Mouse (Mus musculus) T-helper 17 cell (primary cell): Measurements from ENCODE around the gene Ak2.

Source experiments
- in situ Hi-C, 2 experiments: fragments of 300-600 bp; cut with MboI, MseI; formaldehyde crosslinking; loops; 1 replicate in 1 of 2; 2 replicates in 1 of 2; pipeline ENCODE4 v1.15.1; 2025; ENCODE audit warnings: high pct_unique_total_duplicates in 2 of 2

Ak2 gene

GRCm38 (mm10) chr4:129034706-129035660 lies 43.2 kb downstream of the Ak2 start:
- in situ Hi-C loops: no loop called here

- in situ Hi-C loops: no loop called here
These were observed 44.2 kb downstream of the Ak2 start for GRCm38 (mm10) chr4:129035851-129036445.

GRCm38 (mm10) chr4:129047721-129048421 lies 56.1 kb downstream of the Ak2 start:
- in situ Hi-C loops: no loop called here

- in situ Hi-C loops: no loop called here
These were observed 56.9 kb downstream of the Ak2 start for GRCm38 (mm10) chr4:129048501-129049305.

GRCm38 (mm10) chr4:129049306-129050011 lies 57.7 kb downstream of the Ak2 start:
- in situ Hi-C loops: no loop called here

GRCm38 (mm10) chr4:129050365-129050764 lies 58.6 kb downstream of the Ak2 start:
- in situ Hi-C loops: no loop called here

- in situ Hi-C loops: no loop called here
These were observed 59.2 kb downstream of the Ak2 start for GRCm38 (mm10) chr4:129050901-129051417.

GRCm38 (mm10) chr4:129051461-129052183 lies 59.9 kb downstream of the Ak2 start:
- in situ Hi-C loops: no loop called here

GRCm38 (mm10) chr4:129054757-129055156 lies 63.0 kb downstream of the Ak2 start:
- in situ Hi-C loops: loop anchor here (5.0 kb wide), 2 partner anchors 32 to 42 kb away; no protein-coding TSS in a partner anchor

GRCm38 (mm10) chr4:129055562-129055961 lies 63.8 kb downstream of the Ak2 start:
- in situ Hi-C loops: loop anchor here (5.0 kb wide), 2 partner anchors 33 to 43 kb away; no protein-coding TSS in a partner anchor

GRCm38 (mm10) chr4:129057533-129058206 lies 65.9 kb downstream of the Ak2 start:
- in situ Hi-C loops: loop anchor here (5.0 kb wide), 2 partner anchors 35 to 45 kb away; no protein-coding TSS in a partner anchor

- in situ Hi-C loops: loop anchor here (5.0 kb wide), 2 partner anchors 36 to 46 kb away; no protein-coding TSS in a partner anchor
These were observed 66.7 kb downstream of the Ak2 start, which contains the start of gene Rnf19b for GRCm38 (mm10) chr4:129058207-129059092. Gene Rnf19b (plus strand): TSS chr4:129058271.

GRCm38 (mm10) chr4:129059125-129059551 lies 67.4 kb downstream of the Ak2 start:
- in situ Hi-C loops: loop anchor here (5.0 kb wide), 2 partner anchors 37 to 47 kb away; no protein-coding TSS in a partner anchor

GRCm38 (mm10) chr4:129059922-129060321 lies 68.2 kb downstream of the Ak2 start:
- in situ Hi-C loops: loop anchor here (5.0 kb wide), 2 partner anchors 38 to 48 kb away; no protein-coding TSS in a partner anchor
